Mouse (Mus musculus) left cerebral cortex, postnatal 36 days (tissue): Measurements from ENCODE around the gene Dhx34. TPM values are rescaled to one million over a fixed set of nuclear protein-coding genes. Genes with fewer than 3 reads are reported as not detected.

Experiments used
- DNase-seq, 2 experiments: peaks; one replicate each; pipeline ENCODE4 v3.0.0; 2021 to 2022; ENCODE audit warnings: low spot score in 2 of 2, mixed read lengths in 1 of 2
- intact Hi-C: fragments of 180-260 bp; cut with DNase I; formaldehyde crosslinking; loops from one replicate; pipeline ENCODE4 v1.15.1; 2025
- total RNA-seq, 2 experiments: library from RNA; stranded (reverse); gene quantifications; 2 replicates each; pipeline ENCODE4 v1.2.3; 2021

Dhx34 gene
- total RNA-seq, 2 experiments from 2014 or later = 11.2 to 13.1 TPM

- DNase-seq = peak in 1 of 2 experiments; percentile 75
- intact Hi-C loops = no loop called here
Measured at GRCm38 (mm10) chr7:16174597-16175541, 47.0 kb downstream of the Dhx34 start, which contains the start of gene Meis3. Gene Meis3 (plus strand): TSS chr7:16175090.

DNA sequence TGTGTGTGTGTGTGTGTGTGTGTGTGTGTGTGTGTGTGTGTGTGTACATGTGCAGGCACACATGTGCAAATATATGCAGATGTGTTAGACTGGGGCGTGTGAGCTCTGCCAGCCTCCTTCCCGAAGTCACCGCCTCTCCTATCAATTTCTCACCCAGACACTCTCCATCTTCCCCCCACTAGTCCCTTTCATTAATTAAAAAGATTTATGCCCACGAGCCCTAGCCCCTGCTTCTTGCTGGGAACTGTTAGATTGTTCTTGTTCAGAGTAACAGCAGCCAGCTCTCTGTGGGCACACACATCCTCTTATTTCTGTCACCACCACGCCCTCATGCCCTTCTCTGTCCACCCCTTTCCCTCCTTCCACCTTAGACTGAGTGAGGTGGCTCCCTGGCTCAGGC is 48.7 kb downstream of the Dhx34 start:
- intact Hi-C loops = no loop called here
- DNase-seq = no peak

DNA sequence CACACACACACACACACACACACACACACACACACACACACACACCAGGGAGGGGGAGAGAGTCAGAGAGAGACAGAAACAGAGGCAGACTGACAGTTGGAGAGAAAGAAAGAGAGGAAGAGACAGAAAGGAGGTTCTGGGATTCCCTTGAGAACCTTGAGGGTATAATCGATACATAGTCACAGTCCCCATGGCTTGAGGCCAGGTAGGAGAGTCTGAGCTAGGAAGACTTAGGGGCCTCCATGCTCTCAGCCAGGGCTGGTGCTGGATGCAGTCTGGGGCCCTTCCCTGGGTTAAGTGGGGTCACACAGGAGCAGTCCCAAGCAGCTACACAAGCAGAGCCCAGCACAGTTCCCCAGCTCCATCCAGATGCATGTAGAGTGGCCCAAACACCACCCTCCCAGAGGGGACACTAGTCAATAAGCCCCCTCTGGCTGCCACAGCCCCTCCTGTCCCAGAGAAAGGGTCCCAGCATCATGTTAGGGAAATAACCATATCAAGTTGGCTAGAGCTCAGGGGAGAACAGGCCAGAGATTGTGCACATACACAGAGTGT is 49.2 kb downstream of the Dhx34 start:
- no peak for DNase-seq
- intact Hi-C loops = no loop called here

DNA sequence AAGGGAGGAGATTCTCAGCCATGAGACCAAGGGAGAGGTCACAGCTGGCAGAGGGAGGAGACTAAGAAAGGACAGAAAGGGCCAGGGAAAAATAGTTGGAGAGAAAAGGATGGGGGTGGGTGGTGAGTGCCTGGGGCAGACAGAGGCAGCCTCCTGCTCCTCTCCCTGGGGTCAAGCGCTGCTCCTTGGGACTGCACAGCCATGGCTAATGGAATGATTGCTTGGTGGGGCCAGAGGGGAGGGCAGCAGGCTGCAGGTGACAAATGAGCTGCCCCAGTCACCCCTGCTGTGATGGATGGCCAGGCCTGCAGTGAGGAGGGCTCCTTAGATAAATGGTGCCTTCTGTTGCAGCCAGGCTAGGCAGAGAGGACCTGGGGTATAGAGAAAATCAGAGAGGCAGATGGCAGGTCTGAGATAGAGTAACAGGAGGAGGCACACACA is 49.7 kb downstream of the Dhx34 start:
- DNase-seq = no peak
- intact Hi-C loops = no loop called here

DNA sequence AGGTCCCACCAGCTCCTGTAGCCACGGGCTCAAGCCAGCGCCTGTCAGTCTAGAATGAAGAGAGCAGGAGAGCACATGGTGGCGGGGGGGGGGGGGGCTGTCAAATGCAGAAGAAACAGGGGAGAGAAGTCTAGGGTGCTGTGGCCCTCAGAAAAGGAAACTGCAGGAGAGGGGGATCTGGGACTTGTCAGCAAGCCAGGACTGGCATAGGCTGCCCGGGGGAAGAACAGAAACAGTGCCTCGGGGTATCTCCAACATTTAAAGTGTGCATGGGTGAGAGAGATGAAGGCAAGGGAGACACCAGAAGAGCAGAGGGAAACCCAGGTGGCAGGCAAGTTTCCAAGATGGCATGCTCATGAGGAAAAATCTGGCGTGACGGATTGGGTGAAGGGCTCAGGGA is 59.8 kb downstream of the Dhx34 start:
- no peak for DNase-seq
- intact Hi-C loops = no loop called here

GRCm38 (mm10) chr7:16161302-16161701 is 60.5 kb downstream of the Dhx34 start:
- intact Hi-C loops = no loop called here
- no peak for DNase-seq

DNA sequence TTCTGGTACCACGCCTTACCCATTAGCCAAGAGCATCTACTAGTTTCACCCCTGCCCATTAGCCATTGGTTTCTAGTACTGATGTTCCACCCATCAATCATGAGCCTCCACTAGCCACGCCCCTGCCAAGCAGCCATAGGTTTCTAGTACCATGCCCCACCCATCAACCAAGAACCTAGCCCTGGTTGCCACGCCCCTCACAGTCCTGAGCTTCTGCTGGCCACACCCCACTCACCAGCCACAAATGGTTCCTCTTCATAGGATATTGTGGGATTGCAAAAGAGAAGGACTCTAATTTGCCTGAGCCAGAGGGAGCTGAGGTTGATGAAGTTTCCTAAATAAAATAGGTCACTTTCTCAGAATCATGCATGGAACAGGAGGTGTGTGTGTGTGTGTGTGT is 61.1 kb downstream of the Dhx34 start:
- no peak for DNase-seq
- intact Hi-C loops = no loop called here

- intact Hi-C loops = loop anchor here (5.0 to 10.0 kb wide), 2 partner anchors 36 to 174 kb away; no protein-coding TSS in a partner anchor
- no peak for DNase-seq
Measured at GRCm38 (mm10) chr7:16158735-16159134, 63.1 kb downstream of the Dhx34 start.

DNA sequence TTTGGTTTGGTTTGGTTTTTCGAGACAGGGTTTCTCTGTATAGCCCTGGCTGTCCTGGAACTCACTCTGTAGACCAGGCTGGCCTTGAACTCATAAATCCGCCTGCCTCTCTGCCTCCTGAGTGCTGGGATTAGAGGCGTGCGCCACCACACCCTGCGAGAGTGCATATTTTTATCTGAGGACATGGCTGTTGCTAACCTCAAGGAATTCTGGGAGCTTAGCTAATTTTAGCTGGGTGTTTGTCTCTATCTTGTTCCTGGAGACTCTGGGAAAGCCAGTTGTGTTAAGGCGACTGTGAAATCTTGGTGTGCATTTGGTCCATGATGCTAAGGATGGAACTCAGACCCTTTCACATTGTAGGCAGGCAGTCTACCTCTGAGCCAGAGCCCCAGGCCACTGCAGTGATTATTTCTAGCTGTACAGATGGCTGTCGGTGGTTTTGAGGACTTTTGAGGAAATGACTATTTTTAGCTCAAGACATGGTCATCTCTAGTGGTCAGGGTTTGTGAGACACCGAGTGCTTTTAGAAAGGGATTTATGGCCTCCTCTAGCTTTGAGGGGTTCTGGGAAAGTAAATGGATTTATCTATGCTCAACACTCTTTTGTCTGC is 65.6 kb downstream of the Dhx34 start:
- intact Hi-C loops = loop anchor here (5.0 to 10.0 kb wide), 2 partner anchors 34 to 171 kb away; no protein-coding TSS in a partner anchor
- no peak for DNase-seq

GRCm38 (mm10) chr7:16155132-16155872 is 66.5 kb downstream of the Dhx34 start:
- intact Hi-C loops = loop anchor here (5.0 to 10.0 kb wide), 2 partner anchors 33 to 171 kb away; no protein-coding TSS in a partner anchor

GRCm38 (mm10) chr7:16153522-16153921 is 68.3 kb downstream of the Dhx34 start:
- intact Hi-C loops = loop anchor here (10.0 kb wide), 1 partner anchor 169 kb away; no protein-coding TSS in a partner anchor
- DNase-seq = peak; percentile 65 to 68

More at GRCm38 (mm10) chr7:16155132-16155872, 66.5 kb downstream of the Dhx34 start:
- peak in 1 of 2 experiments; percentile 67 for DNase-seq

DNA sequence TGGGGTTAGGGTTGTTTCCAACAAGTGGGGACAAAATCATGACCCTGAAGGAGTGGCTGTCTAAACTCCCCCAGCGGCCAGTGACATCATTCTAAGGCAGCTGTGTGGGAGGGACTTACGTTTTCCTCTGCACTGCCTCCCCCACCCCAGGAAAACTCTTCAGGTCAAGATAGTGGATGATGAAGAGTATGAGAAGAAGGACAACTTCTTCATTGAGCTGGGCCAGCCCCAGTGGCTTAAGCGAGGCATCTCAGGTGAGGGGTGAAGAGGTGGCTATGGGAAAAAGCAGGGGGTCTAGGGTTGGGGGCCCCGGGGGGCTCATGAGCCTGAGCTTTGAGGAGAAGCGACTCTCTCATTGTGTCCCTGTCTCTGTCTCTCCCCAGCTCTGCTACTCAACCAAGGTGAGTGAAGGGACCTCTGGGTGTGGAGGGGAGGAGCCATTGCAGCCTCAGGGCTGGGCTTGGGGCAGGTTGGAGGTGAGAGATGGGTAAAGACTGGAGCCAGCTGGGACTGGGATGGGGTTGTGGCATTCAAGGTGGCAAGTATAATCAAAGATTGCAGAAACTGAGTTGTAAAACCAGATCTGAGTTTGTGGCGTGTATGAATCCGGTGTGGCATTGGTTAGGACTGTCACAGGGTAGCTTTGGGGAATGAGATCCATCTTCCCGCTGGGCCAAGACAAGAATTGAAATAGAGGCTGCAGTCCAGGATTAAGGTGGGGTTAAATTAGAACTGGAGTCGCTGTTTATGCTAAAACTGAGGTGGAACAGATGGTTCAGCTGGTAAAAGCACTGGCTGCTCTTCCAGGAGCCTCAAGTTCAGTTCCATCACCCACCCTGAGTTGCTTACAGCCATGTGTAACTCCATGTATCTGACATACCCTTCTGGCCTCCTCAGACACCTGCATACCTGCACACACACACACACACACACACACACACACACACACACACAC is 71.4 kb downstream of the Dhx34 start:
- intact Hi-C loops = loop anchor here (10.0 kb wide), 1 partner anchor 166 kb away; no protein-coding TSS in a partner anchor
- no peak for DNase-seq

DNA sequence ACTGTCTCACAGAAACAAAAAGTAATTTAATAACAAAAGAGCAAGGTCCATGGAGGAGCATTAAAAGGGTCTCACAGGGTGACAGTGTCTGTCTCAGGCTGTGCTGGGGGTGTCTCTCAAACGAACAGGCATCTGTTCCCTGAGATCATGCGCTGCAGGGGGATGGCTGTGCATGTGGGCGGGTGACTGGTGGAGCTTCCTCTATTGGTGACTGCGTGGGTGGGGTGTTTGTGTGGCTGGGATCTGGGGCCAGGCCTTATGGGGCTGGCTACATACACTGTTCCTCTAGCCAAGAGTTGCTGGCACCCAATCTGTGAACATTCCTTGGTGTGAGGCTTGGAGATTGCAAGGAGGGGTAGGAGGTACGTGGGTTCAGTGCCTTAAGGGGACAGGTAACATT is 72.6 kb downstream of the Dhx34 start:
- DNase-seq = peak; percentile 85 to 94
- intact Hi-C loops = loop anchor here (5.0 kb wide), 1 partner anchor 47 kb away; no protein-coding TSS in a partner anchor

GRCm38 (mm10) chr7:16147643-16148042 is 74.2 kb downstream of the Dhx34 start:
- intact Hi-C loops = loop anchor here (2.0 to 5.0 kb wide), 2 partner anchors 17 to 45 kb away; no protein-coding TSS in a partner anchor
- DNase-seq = no peak
